Mouse (Mus musculus) intestine, embryonic 15.5 days (tissue): ENCODE results near the gene Pck1. TPM values are rescaled to one million over a fixed set of nuclear protein-coding genes. Genes with fewer than 3 reads are reported as not detected.

ENCODE experiments used
- ATAC-seq: fragments of 200-750 bp; cut with Nextera tagmentation; 2 replicates; pipeline ENCODE4 v1.8.0; 2017; ENCODE audit warnings: moderate TSS enrichment, moderate library complexity
- H3K27ac ChIP-seq: fragments of 300-500 bp; sonication (generic); 2 replicates; pipeline ENCODE4 v1.5.1; 2015; ENCODE audit warnings: mild to moderate bottlenecking, inconsistent platforms
- H3K27me3 ChIP-seq: fragments of 300-500 bp; sonication (generic); replicated peaks from 2 replicates; pipeline ENCODE4 v1.6.1; 2015; ENCODE audit warnings: inconsistent platforms
- H3K36me3 ChIP-seq: fragments of 300-500 bp; sonication (generic); 2 replicates; pipeline ENCODE4 v1.6.1; 2015; ENCODE audit warnings: inconsistent platforms
- H3K4me1 ChIP-seq: fragments of 300-500 bp; sonication (generic); replicated peaks from 2 replicates; pipeline ENCODE4 v1.6.1; 2015; ENCODE audit warnings: inconsistent platforms
- H3K4me2 ChIP-seq: fragments of 300-500 bp; sonication (generic); replicated peaks from 2 replicates; pipeline ENCODE4 v1.6.1; 2015; ENCODE audit warnings: mild to moderate bottlenecking, inconsistent platforms
- H3K4me3 ChIP-seq: fragments of 300-500 bp; sonication (generic); replicated peaks from 2 replicates; pipeline ENCODE4 v1.5.1; 2015; ENCODE audit warnings: inconsistent platforms
- H3K9ac ChIP-seq: fragments of 300-500 bp; sonication (generic); 2 replicates; pipeline ENCODE4 v1.6.1; 2015; ENCODE audit warnings: inconsistent platforms
- H3K9me3 ChIP-seq: fragments of 300-500 bp; sonication (generic); 2 replicates; pipeline ENCODE4 v1.6.1; 2016; ENCODE audit warnings: inconsistent platforms
- WGBS: fragments of 180-500 bp; shearing (Covaris S2); methylation state at CpG from one replicate; pipeline ENCODE4 v1.1.7; 2015; 5-methylcytosine and 5-hydroxymethylcytosine counted together
- polyA plus RNA-seq: library from polyadenylated mRNA; unstranded; fragments of >200 nt; fragmentation: Nextera tagmentation; extraction: Ambion mirVana; gene quantifications from 2 replicates; pipeline ENCODE4 v1.2.1, GENCODE M21; 2015

Gene Pck1
- polyA plus RNA-seq, 1 experiment from 2014 or later: 7.0 TPM

DNA sequence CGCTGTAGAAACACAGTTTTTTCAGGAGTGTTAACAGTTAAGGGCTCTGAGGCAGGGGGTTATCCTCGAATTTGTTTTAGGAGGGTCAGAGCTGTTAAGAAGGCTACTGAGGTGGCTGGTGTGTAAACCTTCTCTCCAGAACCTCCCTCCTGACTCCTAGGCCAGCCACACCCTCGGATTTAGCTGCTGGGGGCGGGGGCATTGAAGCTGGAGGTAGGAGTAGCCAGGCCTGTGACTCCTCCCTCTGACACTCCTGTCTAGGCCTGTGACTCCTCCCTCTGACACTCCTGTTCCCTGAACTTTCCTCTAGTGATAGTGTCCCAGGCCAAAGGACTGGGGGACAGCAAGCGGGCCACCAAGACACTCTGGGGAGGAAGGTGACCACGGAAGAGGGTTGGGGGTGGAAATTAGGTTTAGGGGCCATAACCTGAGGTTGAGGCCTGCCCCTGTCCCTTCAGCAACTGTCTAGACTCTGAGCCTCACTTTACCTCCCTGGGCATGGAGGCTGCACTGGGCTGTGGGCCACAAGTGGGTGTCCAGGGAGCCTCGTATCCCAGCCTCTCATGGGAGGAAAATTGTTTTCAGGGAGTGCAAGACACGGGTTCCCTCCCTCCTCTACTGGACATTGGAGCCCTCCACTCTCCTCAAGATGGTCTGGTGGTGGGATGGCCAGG is 34.5 kb downstream of the Pck1 start:
- WGBS: 43% methylated on average over 8 of the region's 8 CpGs
- Histone ChIP-seq H3K4me2 (0 out of 2 replicates have a peak overlapping the region, but pooled peaks have one; percentile 24), H3K27me3 (peaks cover 5% of the 10 kb centered on the region; the same call in 1 of the 2 replicates), H3K4me1 (peaks cover 13% of the 10 kb centered on the region), H3K36me3 (no peaks in the 10 kb centered on the region), H3K4me3 (no peak overlapping the region), H3K9ac (no peak overlapping the region), H3K27ac (no peak overlapping the region), H3K9me3 (no peaks in the 10 kb centered on the region)
- ATAC-seq: peak; percentile 82

DNA sequence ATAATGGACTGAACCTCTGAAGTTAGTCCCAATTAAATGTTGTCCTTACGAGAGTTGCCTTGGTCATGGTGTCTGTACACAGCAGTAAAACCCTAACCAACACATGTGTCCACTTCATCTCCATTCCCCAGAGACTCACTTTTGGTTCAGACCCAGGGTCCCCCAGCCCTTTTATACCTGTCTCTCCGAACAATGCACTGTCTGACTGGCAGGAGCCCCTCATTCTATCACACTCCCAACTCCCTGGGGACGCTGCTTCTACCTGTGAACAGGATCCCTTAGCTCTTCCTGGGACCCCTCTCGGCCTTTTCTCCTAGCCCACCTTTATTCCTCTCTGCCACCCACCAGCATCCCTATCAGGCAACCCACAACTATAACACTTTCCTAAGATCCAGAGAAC is 41.9 kb downstream of the Pck1 start:
- Histone ChIP-seq H3K9me3 (no peaks in the 10 kb centered on the region), H3K4me1 (no peaks in the 10 kb centered on the region), H3K4me3 (no peak overlapping the region), H3K27me3 (no peaks in the 10 kb centered on the region), H3K27ac (no peak overlapping the region), H3K36me3 (no peaks in the 10 kb centered on the region), H3K4me2 (no peak overlapping the region), H3K9ac (no peak overlapping the region)
- 89% methylated on average over 4 of the region's 4 CpGs for WGBS
- ATAC-seq: no peak

DNA sequence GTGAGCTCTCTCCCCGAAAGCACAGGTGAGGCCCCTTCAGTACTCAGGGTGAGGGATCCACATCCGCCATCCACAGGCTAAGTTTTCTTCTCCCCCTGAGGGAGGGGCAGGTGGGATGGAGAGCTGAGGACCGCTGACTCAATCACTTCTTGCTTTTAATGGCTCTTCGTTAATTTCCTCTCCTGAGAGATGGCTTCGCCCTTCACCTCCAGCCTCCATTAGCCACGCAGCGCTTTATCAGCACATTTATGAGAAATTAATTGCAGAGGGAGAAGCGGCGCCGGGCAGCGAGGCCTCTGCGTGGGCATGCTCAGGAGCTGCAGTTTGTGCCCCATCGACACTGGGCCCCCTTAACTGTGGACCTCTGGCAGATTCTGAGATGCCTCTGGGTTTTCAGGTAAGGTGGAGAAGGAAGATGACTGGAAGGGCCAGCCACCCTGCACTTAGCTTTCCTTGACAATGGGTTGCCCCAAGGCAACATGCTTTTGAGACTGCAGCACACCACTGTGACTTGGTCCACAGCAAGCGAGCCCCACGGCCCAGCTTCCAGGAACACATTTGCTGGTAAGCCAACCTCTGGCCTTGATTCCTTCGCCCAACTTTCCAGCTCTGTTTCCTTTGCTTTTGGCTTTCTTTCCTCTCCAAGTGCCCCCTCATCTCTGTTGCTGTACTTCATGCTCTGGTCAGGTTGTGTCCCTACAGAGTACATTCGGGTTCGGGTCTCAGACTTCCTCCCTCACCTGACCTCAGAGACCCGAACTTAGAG is 50.3 kb downstream of the Pck1 start:
- no peaks in the 10 kb centered on the region for H3K9me3 ChIP-seq
- no peak overlapping the region for H3K27ac ChIP-seq
- H3K4me3 ChIP-seq: no peak overlapping the region
- no peaks in the 10 kb centered on the region for H3K36me3 ChIP-seq
- 88% methylated on average over 19 of the region's 19 CpGs for WGBS
- H3K4me1 ChIP-seq: no peaks in the 10 kb centered on the region
- ATAC-seq: no peak
- H3K4me2 ChIP-seq: no peak overlapping the region
- H3K27me3 ChIP-seq: no peaks in the 10 kb centered on the region
- H3K9ac ChIP-seq: no peak overlapping the region

DNA sequence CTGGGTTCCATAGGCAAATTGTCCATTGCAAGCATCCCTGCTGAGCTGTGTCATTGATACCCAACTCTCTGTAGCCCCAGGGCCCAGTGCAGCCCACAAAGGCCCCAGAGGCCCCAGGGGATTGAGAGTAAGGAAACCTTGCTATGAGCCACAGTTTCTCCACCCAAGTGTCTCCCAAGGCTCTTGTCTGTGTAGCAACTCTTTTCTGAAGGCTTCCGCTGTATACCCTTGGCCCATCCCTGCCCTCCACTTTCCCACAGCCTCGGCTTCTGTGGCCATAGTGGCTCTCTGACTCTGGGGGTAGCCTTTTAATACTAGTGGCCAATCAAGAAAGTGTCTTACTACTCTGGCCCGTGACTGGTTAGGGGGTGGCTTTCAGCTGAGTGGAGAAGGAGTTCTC is 50.9 kb downstream of the Pck1 start:
- no peak overlapping the region for H3K27ac ChIP-seq
- no peaks in the 10 kb centered on the region for H3K4me1 ChIP-seq
- no peak overlapping the region for H3K4me3 ChIP-seq
- H3K9me3 ChIP-seq: no peaks in the 10 kb centered on the region
- ATAC-seq: no peak
- no peak overlapping the region for H3K9ac ChIP-seq
- no peak overlapping the region for H3K4me2 ChIP-seq
- no peaks in the 10 kb centered on the region for H3K27me3 ChIP-seq
- H3K36me3 ChIP-seq: no peaks in the 10 kb centered on the region
- 87% methylated on average over 3 of the region's 3 CpGs for WGBS

DNA sequence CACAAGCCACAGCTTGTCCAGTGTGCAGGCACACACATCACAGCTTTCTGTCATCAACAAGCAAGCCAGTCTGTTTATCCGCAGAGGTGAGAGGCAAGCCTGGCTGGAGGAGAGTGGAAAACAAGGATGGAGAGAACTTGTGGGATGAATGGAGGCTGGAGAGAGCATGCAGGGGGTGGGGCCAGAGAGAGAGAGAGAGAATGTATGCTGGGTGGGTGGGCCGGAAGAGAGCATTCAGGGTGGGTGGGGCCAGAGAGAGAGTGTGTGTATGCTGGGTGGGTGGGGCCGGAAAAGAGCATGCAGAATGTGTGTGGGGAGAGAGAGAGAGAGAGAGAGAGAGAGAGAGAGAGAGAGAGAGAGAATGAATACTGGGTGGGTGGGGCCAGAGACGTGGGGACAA is 51.8 kb downstream of the Pck1 start:
- Histone ChIP-seq H3K27ac (no peak overlapping the region), H3K4me3 (no peak overlapping the region), H3K27me3 (no peaks in the 10 kb centered on the region), H3K36me3 (no peaks in the 10 kb centered on the region), H3K4me1 (no peaks in the 10 kb centered on the region), H3K9me3 (no peaks in the 10 kb centered on the region), H3K4me2 (no peak overlapping the region), H3K9ac (no peak overlapping the region)
- no peak for ATAC-seq
- WGBS: 52% methylated on average over 4 of the region's 4 CpGs

DNA sequence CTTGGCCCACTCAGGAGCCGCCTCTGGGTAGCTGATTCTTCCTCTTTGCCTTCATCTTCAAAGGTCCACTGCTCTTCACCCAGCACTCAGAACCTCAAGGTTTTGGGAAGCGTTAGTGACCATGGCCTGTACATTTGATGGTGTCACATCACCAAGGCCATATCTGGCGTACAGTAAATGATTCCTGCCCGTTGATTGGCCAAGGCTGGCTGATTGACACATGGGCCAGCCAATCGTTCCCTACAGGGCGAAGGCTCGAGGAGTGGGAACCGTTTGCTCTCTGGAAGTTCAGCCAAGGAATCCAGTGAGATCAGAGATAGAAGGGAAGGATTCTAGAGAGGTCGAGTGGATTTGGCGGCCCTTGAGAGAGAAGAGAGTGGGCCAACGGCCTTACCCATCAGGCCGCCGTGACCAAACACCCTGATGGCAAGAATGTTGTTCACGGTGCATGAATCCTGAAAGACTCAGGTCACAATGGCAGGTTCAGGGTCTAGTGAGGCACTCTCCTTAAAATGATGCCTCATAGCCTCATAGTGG is 52.8 kb downstream of the Pck1 start:
- Histone ChIP-seq H3K36me3 (no peaks in the 10 kb centered on the region), H3K4me1 (no peaks in the 10 kb centered on the region), H3K4me3 (no peak overlapping the region), H3K9me3 (no peaks in the 10 kb centered on the region), H3K4me2 (no peak overlapping the region), H3K27me3 (no peaks in the 10 kb centered on the region), H3K27ac (no peak overlapping the region), H3K9ac (no peak overlapping the region)
- 92% methylated on average over 14 of the region's 14 CpGs for WGBS
- ATAC-seq: no peak

DNA sequence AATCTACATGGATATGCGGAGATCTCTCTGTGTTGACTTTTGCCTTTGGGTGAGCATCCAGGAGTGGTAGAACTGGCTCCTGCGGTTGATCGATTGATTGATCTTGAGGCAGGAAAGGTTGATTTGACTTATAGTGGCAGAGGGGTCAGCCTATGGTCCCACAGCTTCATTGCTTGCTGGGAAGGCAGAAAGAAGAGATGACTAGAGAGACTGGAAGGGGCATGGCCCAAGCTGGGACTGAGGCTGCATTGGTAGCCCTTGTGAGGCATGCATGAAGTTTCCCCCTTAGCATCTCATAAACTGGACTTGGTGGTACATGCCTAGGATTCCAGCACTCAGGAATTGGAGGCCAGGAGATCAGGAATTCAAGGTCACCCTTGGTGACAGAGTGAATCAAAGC is 54.2 kb downstream of the Pck1 start:
- Histone ChIP-seq H3K9ac (no peak overlapping the region), H3K4me1 (no peaks in the 10 kb centered on the region), H3K27ac (no peak overlapping the region), H3K9me3 (no peaks in the 10 kb centered on the region), H3K36me3 (no peaks in the 10 kb centered on the region), H3K4me3 (no peak overlapping the region), H3K4me2 (no peak overlapping the region), H3K27me3 (no peaks in the 10 kb centered on the region)
- WGBS: 95% methylated on average over 3 of the region's 3 CpGs
- no peak for ATAC-seq

Other genes with a start within 250 kb of the Pck1 start
- gene Bmp7, start 212.7 kb upstream of the Pck1 start, polyA plus RNA-seq: 17.4 and 22.4 TPM in 2 replicates
- gene Spo11, start 175.3 kb upstream of the Pck1 start, polyA plus RNA-seq: 0.35 TPM in 1 of 2 replicates, not detected in the other
- 123 and 131 TPM in 2 replicates for gene Rae1, start 152.9 kb upstream of the Pck1 start, polyA plus RNA-seq
- 46.6 and 49.2 TPM in 2 replicates for gene Rbm38, start 132.6 kb upstream of the Pck1 start, polyA plus RNA-seq
- 0.23 and 0.36 TPM in 2 replicates for gene Ctcfl, start 33.5 kb upstream of the Pck1 start, polyA plus RNA-seq
- gene Zbp1, start 65.9 kb downstream of the Pck1 start, polyA plus RNA-seq: 0.55 and 0.95 TPM in 2 replicates
- 5.6 and 5.9 TPM in 2 replicates for gene Pmepa1, start 123.5 kb downstream of the Pck1 start, polyA plus RNA-seq